Mouse (Mus musculus) lung, postnatal 10 days (tissue): ENCODE measurements around the gene Gm2004.
"Not testable (repeated sequence)": the region's sequence is repeated elsewhere in the genome, so short reads cannot be mapped to it uniquely, and the experiment has no call there.

Experiments
- DNase-seq: peaks from one replicate; pipeline ENCODE4 v3.0.0; 2021

Gene Gm2004

GRCm38 (mm10) chr2:176149725-176150124 is at the start of gene Gm2004:
Gene Gm2004, minus strand, starts transcription at chr2:176149825.
- DNase-seq: not testable (repeated sequence)
